In genomic region chr10:20148130-20148772, GRCm38 (mm10) we compare ENCODE assay signal across 8 mouse cellular contexts. TPM values are rescaled to one million over a fixed set of nuclear protein-coding genes. Genes with fewer than 3 reads are reported as not detected.
DNase-seq lines count a peak whose midpoint lies in the region; ATAC-seq and TF ChIP-seq lines count a peak whose summit lies in the region.

Map7 (plus strand) TSS chr10:20148471.

- TF ChIP-seq EP300 in ES-Bruce4 (IDR thresholded peaks at IDR 0.05; ENCODE audit: insufficient read depth, low read depth, low read length) = no peak

- peaks cover 1% of the 10 kb centered on the region for H3K4me1 ChIP-seq in ES-Bruce4 (ENCODE audit: control insufficient read depth, insufficient read depth, low read length)
- H3K4me1 ChIP-seq in embryonic fibroblast, embryonic 13.5 days (ENCODE audit: control insufficient read depth, insufficient read depth, low read length) = no peaks in the 10 kb centered on the region; the same call in 1 of the 2 replicates
- H3K4me1 ChIP-seq in neural tube, embryonic 14.5 days (ENCODE audit: control insufficient read depth, insufficient read depth, low read length) = 0 out of 2 replicates have a peak, but pooled peaks cover 2% of the 10 kb centered on the region

- no peak for TF ChIP-seq CTCF in ES-Bruce4 (IDR thresholded peaks at IDR 0.05; ENCODE audit: low read depth, low read length)
- no peak for TF ChIP-seq CTCF in embryonic fibroblast, embryonic 13.5 days (IDR thresholded peaks at IDR 0.05; ENCODE audit: borderline replicate concordance, insufficient read depth, low read length)

- H3K9ac ChIP-seq in ES-Bruce4 (ENCODE audit: low read depth, poor library complexity, severe bottlenecking) = peak within 1 kb of the TSS; percentile 91
- H3K9ac ChIP-seq in neural tube, embryonic 14.5 days (replicated peaks; ENCODE audit: low read depth, low read length) = peak within 1 kb of the TSS; percentile 59

- H3K27me3 ChIP-seq in ES-Bruce4 (ENCODE audit: control insufficient read depth, insufficient read depth, low read length, poor library complexity, severe bottlenecking) = no peaks in the 10 kb centered on the region
- peaks cover 26% of the 10 kb centered on the region for H3K27me3 ChIP-seq in neural tube, embryonic 14.5 days (ENCODE audit: control insufficient read depth, insufficient read depth, low read length)

- DNase-seq in embryo, embryonic 10 days (ENCODE audit: low spot score) = peak; percentile 45
- DNase-seq in embryo, embryonic 9.5 days (ENCODE audit: extremely low spot score) = no peak
- DNase-seq in left cerebral cortex, postnatal 4 days = no peak
- DNase-seq in spleen, postnatal 14 days (ENCODE audit: low spot score in 2 of 2) = no peak

- 5% methylated on average over 51 of the region's 51 CpGs for WGBS in neural tube, embryonic 14.5 days

- peak within 1 kb of the TSS; percentile 59; the same call in 1 of the 2 replicates for H3K27ac ChIP-seq in ES-Bruce4 (ENCODE audit: insufficient read depth, low read length)
- H3K27ac ChIP-seq in embryonic fibroblast, embryonic 13.5 days (ENCODE audit: insufficient read depth, low read length) = no peak within 1 kb of the TSS
- no peak within 1 kb of the TSS for H3K27ac ChIP-seq in neural tube, embryonic 14.5 days (ENCODE audit: low read depth, low read length)

- TF ChIP-seq POLR2A in ES-Bruce4 (IDR thresholded peaks at IDR 0.05; ENCODE audit: insufficient read depth, low read length) = no peak
- TF ChIP-seq POLR2A in embryonic fibroblast, embryonic 13.5 days (IDR thresholded peaks at IDR 0.05; ENCODE audit: low read depth, low read length) = no peak

- H3K4me3 ChIP-seq in ES-Bruce4 (ENCODE audit: low read depth, low read length) = peak within 1 kb of the TSS; percentile 92
- peak within 1 kb of the TSS; percentile 33 for H3K4me3 ChIP-seq in embryonic fibroblast, embryonic 13.5 days (ENCODE audit: insufficient read depth, low read length)
- peak within 1 kb of the TSS; percentile 67 for H3K4me3 ChIP-seq in neural tube, embryonic 14.5 days (ENCODE audit: low read depth, low read length)

- no peaks in the 10 kb centered on the region for H3K36me3 ChIP-seq in ES-Bruce4 (ENCODE audit: control insufficient read depth, insufficient read depth, low read length, poor library complexity, severe bottlenecking)
- H3K36me3 ChIP-seq in neural tube, embryonic 14.5 days (ENCODE audit: control insufficient read depth, insufficient read depth, low read length) = no peaks in the 10 kb centered on the region

- ATAC-seq in hematopoietic stem cell, adult 5-6 weeks (replicated peaks in 1 of 2; ENCODE audit: insufficient read depth in 1 of 2, low FRiP score in 2 of 2, low TSS enrichment in 1 of 2, low read depth in 1 of 2, poor library complexity in 2 of 2, severe bottlenecking in 2 of 2) = no peak
- ATAC-seq in neural tube, embryonic 14.5 days (ENCODE audit: low read depth) = peak; percentile 9; the same call in 1 of the 2 replicates

- H3K9me3 ChIP-seq in ES-Bruce4 (replicated peaks; ENCODE audit: control insufficient read depth, insufficient read depth, low read length, poor library complexity, severe bottlenecking) = no peaks in the 10 kb centered on the region
- no peaks in the 10 kb centered on the region for H3K9me3 ChIP-seq in neural tube, embryonic 14.5 days (ENCODE audit: control insufficient read depth, low read length)

- intact Hi-C loops in left cerebral cortex, postnatal 4 days (cut with DNase I) = no loop called here

- peak within 1 kb of the TSS; percentile 92 for H3K4me2 ChIP-seq in neural tube, embryonic 14.5 days (ENCODE audit: low read depth, low read length)

RNA-seq across cellular contexts. Expression of gene Map7, which starts in this region (rescaled TPM):
- polyA plus RNA-seq in ES-Bruce4 (2011; ENCODE audit: insufficient read depth, insufficient read length, low read depth, missing spikeins) = 108 and 126 TPM in 2 replicates
- 0.23 and 1.6 TPM in 2 replicates for polyA plus RNA-seq in embryonic fibroblast, embryonic 13.5 days (2011; ENCODE audit: insufficient read length, low read depth, missing spikeins)
- total RNA-seq in hematopoietic stem cell, adult 5-6 weeks (2017) = 156 and 190 TPM in 2 replicates
- total RNA-seq in left cerebral cortex, postnatal 4 days (2021) = 10 to 100 TPM; 12.6 to 19.4 TPM
- polyA plus RNA-seq in neural tube, embryonic 14.5 days (2014; fragmentation: Nextera tagmentation; extraction: Ambion mirVana) = 7.4 and 15.5 TPM in 2 replicates

Comparison
In these comparisons a context has a peak if more than half of its experiments do, and no peak if none do; other contexts are left out.
1. H3K4me3 ChIP-seq: peak in every context shown above with its lines; median percentile 92 in ES-Bruce4; 67 in neural tube, embryonic 14.5 days; 33 in embryonic fibroblast, embryonic 13.5 days.